Mouse (Mus musculus): ENCODE measurements around the gene Zfhx3.

The Zfhx3 gene

DNA sequence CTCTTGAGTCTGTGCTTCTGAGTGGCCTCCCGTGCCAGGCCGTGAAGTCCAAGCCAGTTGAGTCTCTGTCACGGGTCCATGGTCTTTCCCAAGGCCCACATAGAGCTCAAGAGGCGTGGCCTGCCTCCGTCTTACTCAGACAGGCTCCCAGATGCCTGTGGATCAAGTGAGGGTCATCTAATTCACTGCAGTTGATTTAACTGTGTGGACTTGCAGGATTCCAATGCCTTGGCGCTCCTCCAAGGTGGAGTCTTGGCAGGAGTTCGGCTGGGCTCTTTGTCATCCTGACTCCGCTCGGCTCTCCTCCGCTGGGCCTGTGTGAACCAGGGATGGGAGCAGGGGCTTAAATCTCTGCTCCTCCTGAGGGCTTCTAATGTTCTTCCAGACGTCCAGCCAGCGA lies 855.6 kb downstream of the Zfhx3 start:
- no peak for DNase-seq (ENCODE audit: low spot score)

DNA sequence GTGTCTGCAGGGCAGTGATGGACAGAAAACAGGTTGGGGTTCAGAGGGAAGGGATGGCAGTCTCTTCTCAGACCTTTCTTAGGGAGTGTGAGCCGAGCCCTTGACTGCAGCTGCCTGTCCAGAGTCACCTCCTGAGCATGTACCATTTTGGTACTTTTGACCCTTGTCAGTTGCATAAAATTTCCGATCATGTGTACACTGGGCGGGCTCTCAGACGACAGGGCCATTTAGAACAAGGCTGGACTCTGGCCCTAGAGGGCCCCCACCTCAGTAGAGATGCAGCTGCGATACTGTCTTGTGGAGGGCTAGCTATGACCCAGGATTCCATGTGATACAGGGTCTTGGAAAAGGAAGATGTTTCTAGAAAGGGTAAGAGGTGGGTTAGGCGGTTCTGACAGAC lies 856.8 kb downstream of the Zfhx3 start:
- DNase-seq (ENCODE audit: low spot score), result no peak

DNA sequence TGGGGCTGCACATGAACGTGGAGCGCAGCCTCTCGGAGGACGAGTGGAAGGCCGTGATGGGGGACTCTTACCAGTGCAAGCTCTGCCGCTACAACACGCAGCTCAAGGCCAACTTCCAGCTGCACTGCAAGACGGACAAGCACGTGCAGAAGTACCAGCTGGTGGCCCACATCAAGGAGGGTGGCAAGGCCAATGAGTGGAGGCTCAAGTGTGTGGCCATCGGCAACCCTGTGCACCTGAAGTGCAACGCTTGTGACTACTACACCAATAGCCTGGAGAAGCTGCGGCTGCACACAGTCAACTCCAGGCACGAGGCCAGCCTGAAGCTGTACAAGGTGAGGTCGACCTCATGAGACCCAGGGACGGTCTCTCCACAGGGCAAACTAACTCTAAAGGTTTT lies 857.9 kb downstream of the Zfhx3 start:
- no peak for DNase-seq (ENCODE audit: low spot score)

DNA sequence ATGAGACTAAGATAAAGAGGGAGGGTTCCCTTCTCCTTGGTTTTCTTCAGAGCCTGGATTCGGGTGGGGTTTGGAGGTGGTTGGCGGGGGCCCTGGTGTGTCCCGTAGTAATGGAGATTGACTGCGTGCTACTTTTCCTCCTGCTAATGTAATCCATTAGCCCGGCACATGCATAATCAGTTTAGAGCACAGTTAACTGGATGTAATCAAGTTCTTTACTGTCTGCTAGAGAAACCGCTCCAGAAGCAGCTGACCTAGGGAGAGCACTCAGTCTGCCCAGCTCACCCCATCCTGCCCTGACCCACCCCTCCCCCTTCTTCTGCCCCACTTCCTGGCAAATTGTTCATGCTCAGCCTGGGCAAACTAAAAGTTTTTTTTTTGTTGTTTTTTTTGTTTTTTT lies 860.6 kb downstream of the Zfhx3 start:
- DNase-seq (ENCODE audit: low spot score), result no peak

DNA sequence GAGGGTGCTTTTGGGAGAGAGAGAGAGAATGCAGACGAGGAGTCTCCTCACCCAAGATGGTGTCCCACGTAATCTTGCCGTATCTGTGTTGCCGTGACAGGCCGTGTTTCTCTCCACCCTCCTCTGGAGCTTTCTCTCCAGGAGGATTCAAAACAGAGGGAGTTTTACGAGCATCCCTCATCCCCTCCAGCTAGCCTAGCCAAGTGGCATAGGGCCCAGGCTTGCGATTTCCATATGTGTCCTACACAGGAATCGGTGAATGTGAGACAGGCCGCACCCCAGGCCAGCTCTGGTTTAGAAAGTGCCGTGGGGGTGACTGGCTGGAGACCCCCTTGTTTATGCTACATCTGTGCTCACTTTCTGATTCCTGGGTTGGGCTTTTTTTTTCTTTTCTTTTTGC lies 869.2 kb downstream of the Zfhx3 start:
- DNase-seq (ENCODE audit: low spot score), result no peak

DNA sequence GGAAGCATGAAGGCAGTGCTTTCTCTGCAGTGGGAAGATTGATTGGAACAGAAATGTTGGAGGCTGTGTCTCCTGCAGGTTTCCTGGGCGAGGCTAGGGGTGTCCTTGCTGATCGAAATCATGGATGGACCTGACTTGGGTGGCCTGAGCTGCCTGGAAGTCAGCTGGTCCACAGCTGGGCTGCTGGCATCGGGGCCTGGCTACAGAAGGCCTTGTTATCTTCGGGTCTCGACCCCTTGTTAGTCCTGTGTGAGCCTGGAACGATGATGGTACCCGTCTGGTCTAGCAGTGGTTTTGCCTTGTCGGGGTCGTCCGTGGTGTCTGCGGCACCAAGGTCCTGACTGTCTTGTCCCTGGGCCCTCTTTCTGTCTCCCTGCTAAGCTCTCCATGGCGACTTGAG lies 870.9 kb downstream of the Zfhx3 start:
- no peak for DNase-seq (ENCODE audit: low spot score)

DNA sequence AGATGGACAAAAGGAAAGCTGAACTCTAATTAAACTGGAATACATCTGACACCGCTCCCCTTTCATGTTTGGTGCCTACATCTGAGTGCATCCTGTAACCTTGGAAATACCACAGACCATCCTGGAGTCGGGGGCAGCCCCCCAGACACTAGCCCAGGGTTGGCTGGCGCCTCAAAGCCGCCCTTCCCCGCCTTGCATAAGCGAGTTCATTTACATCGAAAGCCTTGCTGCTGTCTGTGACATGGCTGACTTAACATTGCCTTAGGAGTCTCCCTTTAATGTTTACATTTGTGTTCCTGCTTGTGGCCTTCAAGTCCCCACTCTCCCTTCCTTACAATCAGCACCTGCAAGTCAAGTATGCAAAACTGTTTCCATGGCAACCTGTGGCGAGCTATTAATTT lies 876.8 kb downstream of the Zfhx3 start:
- peak; percentile 56 for DNase-seq (ENCODE audit: low spot score)

DNA sequence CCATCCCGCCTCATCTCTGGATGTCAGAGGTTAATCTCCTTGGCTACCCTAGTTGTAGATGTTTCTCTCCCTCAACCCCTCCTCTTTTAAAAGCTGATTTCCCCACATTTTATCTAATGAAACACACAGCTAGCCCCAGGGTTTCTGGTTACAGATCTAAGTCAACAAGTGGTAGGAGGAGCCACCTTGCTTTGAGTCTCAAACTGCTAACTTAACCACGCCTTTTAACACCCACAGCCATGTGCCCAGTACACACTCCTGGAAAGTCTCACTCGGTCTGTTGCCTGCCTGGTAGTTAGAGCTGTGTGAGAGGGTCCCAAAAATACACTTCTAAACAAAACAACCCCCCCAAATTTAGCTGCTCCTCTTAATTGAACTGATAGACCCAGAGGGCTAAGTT lies 877.4 kb downstream of the Zfhx3 start:
- peak; percentile 79 for DNase-seq (ENCODE audit: low spot score)

DNA sequence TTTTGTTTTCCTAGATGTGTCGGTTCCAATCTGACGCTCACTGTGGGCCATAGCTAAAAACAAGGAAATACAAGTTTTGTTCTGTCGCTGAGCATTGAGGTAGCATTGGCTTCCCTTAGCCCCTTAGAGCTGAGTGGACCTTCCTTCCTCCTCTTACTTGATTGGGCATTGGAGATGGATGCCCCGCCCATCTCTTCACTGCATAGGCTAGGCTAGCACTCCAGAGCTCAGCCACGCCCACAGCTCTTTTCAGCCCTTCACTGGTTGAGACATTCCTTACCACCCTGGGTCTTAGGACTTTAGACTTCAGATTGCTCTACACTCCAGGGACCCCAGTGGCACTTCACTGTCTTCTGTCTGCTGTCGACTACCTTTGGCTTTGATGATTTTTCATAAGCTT lies 878.2 kb downstream of the Zfhx3 start:
- peak; percentile 91 for DNase-seq (ENCODE audit: low spot score)

DNA sequence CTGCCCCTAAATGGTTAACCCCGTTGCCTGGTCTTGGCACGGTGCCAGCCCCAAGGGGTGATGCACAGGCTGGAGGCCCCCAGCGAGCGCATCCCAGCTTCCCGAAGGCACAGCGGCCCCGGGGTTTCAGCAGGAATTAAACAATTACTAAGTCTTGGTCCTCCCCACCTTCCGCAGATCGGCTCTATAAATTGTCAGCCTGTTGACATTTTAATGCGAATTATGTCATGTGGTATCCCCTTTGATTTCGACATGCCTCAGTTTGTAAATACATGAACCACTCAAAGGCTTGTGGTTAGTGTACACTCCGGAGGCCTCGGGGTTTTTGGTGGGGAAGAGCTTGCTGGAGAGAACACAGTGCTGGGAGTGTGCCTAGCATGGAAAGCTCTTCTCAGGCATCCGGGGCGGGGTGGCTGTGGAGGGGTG lies 880.4 kb downstream of the Zfhx3 start:
- no peak for DNase-seq (ENCODE audit: low spot score)

DNA sequence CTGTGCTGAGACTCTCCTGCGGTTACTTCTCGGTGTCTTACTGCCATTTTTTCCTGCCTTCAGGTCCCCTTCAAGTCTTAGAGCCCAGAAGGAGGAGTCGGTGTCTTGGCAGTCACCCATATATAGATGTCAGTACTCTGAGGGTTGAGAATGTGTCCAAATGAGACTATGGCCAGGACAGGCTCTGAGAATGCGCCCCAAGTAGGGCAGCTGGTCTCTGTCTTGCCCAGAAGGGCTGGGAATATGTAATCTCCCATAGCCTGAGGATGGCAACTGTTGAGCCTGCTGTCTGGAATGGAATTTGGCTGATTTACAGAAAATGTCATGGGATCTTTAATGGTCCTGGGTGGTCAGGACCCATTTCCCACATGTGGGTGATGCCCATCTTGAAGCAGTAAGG lies 881.6 kb downstream of the Zfhx3 start:
- no peak for DNase-seq (ENCODE audit: low spot score)

DNA sequence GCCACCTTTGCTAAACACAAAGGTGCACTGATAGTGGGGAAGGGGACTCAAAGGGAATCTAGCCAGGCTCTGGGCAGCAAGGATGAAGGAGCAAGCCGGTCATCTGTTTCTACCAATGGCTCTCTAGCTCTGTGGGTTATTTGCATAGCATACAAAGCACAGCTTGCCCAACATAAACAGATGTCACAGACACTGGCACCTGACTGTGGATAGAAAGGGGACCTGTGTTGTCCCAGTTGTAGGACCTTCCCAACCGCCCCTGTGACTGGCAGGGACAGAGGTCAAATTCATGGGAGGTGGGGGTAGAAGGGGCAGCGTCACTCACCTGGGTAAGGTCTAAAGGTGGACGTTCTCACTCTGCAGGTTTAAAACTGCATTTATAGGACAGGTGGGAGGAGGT lies 884.0 kb downstream of the Zfhx3 start:
- no peak for DNase-seq (ENCODE audit: low spot score)

DNA sequence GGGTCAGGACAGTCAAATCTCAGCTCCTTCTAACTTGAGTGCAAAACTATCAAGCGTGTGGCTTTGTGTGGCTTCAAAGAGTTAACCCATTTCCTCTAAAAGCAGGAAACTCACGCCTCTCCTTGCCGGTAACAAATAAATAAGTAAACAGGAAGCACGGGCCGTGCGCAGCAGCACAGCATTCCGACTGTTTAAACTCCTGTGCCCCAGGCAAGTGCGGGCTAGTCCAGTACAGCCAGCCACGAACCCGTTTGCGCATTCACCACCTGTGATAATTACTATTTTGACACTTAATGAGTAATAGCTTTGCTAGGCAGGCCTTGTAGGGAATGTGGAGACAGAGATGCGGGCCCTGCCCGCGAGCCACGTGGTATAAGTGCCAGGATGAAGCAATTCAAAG lies 885.0 kb downstream of the Zfhx3 start:
- DNase-seq (ENCODE audit: low spot score), result peak; percentile 40

DNA sequence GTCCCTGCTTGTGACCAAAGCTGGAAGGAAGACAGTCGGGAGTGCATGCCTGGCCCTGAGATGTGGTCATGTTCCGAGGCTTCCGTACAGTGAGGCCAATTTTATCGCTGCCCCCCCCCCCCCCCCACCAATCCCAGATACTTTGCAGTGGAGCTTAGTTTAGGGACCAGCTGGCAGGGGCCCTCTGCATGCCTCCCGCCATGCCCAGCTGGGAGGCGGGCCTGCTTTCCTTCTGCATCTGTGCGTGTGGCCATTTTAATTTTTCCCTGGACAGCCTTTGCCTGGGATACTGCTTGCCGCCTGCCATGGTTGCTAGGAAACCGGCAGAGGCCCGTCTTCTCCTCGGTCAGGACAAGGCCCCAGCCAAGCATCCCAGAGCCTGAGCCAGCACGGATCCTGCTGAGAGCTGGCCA lies 886.9 kb downstream of the Zfhx3 start:
- DNase-seq (ENCODE audit: low spot score), result peak; percentile 70

DNA sequence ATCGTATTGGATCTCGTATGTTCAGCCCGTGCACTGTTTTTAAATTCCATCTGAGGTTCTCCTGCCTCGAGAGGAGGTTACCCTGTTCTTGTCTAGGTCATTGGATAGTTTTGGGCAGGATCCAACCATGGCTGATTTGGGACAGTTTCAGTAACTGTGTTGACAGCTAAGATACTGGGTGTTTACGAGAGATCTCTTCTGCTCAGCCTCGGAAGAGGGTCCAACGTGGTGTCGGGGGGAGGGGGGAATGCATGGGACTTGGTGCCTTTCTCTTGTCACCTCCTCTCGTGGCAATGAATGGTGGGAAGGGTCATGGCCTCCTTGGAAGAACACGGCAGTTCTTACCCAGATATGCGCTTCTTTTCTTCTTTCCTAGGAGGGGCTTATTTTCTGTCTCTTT lies 892.7 kb downstream of the Zfhx3 start:
- DNase-seq (ENCODE audit: low spot score), result no peak

DNA sequence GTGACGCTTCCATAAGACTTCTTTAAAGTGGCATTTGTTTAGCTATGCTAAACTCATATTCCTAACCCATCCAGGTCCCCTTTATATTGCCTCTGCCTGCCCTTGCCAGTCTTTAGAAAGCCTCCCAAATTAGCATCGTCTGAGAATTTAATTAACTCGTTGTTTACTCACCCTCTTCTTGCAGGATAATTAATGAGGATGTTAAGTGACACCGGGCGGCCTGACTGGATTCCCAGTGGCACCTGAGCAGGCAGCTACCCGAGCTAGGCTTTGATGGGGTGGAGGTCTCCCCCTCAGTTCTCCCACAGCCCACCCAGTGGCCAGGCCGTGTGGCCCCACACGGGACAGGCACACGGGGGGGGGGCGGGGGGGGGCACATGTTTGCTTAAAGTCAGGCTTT lies 895.3 kb downstream of the Zfhx3 start:
- no peak for DNase-seq (ENCODE audit: low spot score)

DNA sequence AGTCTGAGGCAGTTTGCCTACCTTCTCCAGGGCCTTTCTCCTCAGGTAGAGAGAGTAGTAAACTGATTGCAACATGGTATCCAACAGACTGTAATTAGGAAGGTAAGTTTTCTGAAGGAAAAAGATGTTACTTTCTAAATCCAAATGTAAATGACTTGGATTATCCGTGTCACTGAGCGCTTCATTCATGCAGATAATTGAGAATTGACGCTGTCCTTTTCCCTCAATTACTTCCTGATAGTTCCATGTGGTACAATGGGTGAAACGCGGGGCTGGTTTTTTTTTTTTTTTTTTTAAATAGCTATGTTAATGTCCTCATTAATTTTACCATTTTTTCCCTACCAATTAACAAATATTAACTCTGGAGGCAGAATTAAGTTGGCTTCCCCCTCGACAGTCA lies 896.3 kb downstream of the Zfhx3 start:
- DNase-seq (ENCODE audit: low spot score), result no peak

DNA sequence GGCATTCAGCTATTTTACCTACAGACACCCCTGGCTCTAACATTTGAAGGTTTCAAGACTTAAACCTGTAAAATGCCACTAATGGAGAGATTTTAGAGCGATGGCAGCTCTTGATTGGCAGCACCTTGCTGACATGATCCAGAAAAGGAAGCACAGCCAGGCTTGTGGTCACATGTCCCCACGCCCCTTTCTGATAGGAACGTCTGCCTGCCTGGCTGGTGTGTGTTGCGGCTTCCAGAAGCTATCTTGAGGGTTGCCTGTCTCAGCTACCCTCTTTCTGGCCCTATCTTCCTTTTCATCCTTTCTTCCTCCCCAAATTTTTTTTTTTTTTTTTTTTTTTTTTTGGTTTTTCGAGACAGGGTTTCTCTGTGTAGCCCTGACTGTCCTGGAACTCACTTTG lies 899.9 kb downstream of the Zfhx3 start:
- no peak for DNase-seq (ENCODE audit: low spot score)

DNA sequence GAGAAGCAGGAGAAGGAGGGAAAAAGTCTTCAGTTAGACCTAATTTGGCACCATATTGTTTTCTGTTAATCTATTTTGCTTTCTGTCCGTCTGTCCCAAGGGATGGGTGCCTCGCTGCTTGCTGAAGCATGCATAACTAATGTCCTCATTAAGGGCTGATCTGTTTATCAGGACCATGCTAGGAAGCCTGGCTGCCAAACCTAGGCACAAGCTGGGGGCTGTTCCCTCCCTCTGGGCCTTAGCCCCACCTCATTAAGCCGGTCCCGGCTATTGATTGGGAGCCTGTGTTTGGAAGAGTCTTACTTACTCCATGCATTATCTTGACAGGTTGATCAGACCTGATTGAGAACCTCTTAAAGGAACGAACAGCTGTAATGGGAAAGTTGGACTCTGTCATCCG lies 903.7 kb downstream of the Zfhx3 start:
- DNase-seq (ENCODE audit: low spot score), result no peak

DNA sequence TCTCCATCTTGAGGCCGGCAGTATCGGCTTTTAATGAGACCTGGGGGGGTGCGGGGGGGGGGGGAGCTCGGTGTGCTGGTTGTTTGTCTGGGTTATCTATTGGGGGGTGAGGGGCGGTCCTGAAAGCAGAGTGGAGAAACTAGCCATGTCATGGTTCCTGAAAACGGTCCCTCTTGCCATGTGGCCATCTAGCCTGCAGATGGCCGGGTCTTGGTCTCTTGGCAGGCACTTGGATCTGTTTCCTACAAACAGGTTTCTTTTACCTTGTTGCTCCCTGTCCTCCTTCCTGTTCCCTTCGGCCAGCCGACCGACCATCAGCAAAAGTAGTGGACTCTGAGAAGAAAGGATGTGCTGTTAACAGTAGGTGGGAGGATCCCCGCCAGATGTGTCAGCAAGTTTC lies 904.4 kb downstream of the Zfhx3 start:
- no peak for DNase-seq (ENCODE audit: low spot score)

DNA sequence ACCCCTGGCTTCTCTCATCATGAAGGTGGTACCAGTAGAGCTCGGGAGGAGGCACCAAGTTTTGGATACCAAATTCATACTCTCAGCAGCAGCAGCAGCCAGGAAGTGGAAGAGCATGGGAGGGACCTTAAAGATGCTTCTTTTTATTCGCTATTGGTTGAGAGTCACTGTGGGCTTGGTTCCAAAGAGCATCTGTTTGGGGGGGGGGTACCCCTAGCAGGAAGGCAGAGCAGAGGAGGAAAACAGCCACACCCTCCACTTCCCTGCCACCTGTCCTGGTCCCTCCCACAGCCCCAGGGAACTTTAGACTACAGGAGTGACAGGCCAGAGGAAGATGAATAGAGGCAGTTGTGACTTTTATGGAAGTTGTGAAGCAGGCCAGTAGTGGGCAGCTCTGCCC lies 904.9 kb downstream of the Zfhx3 start:
- no peak for DNase-seq (ENCODE audit: low spot score)

DNA sequence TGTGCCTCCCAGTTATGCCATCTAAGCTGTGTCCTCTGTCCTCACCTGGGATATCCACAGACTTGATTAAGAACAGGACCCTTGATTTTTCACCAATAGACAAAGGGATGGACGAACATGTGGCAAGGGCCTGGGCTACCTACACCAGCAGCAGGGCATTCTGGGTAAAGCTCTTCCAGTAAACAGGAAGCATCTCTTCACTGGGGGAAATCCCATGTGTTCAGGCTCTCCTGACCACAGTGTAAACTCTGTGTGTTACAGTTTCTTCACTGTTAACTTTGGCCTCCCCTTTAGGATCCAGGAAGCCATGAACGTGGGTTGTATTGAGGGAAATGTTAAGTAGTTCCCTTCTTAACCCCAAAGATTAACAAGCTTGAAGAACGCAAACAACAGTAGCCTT lies 906.0 kb downstream of the Zfhx3 start:
- no peak for DNase-seq (ENCODE audit: low spot score)

DNA sequence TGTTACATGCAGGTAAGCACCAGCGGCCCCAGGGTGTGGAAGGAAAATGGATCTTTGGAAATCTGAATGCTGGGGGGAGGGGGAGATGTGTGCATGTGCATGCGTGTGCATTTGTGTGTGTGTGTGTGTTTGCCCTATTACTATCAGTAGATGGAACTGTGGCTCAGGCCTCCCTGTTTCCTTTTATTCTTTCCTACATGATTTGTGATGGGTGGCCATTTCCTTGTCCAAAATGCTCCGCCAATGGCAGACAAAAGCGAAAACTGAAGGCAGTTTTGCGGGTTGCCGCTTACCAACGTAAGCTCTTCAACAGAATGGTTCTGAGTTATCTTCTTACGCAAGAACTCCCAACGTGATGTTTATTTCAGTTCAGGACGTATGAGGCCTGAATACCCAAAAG lies 910.6 kb downstream of the Zfhx3 start:
- DNase-seq (ENCODE audit: low spot score), result no peak

DNA sequence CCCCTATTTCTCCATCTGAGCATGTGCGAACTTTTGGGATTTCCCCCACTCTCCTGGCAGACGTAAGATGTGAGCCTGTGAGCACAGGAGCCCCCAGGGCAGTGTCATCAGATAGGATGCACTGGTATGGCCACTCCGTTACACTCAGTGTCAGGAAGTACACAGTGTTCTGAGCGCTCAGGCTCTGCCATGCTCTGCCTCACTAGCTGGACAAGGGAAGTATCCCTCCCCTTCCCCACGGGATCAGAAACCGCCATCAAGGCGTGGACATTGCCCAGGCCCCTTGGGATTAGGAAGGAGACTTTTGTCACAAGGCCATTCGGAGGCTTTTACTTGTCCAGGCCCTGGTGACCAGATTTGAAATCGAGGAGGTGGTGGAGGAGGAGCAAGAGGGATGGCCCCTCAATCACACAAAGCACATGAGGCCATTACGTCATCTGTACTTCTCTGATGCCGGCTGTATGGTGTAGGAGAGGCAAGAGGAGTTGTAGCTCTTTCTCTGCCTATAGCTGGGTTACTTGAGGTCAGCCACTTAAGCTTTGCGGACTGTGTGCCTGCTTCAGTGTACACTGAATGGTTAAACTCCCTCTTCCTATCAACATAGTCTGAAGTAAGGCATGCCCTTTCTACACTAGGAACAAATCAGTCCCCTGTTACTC lies 912.1 kb downstream of the Zfhx3 start:
- DNase-seq (ENCODE audit: low spot score), result no peak

DNA sequence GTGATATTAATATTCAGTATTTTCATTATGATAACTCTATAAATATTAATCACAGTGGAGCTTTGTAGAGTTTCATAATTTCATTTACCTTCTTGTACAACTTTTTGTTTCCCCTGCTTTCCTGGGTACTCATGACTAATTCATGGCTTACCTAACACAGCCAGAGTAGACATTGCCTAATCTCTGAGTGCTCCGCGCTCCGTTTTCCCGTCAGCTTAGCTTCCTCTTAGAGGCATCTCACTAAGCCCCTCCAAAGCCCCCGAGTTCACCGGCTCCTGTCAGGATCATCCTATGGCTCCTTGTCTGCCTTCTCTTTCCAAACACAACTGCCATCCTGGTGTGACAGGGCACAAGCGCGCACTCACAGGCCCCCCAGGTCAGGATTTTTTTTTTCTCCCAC lies 916.6 kb downstream of the Zfhx3 start:
- DNase-seq (ENCODE audit: low spot score), result no peak

All from embryo, embryonic 10 days (tissue).